Mouse (Mus musculus) midbrain, postnatal 0 days (tissue): ENCODE measurements at regions not wholly inside any gene's neighbourhood (a gene's known extent, or its start where the extent isn't known, plus 50 kb on each side); places are given as distances from the start of the nearest gene placed in this dataset.
A peak's percentile ranks its signal among the peaks of the same experiment; 100 is the strongest.

Source experiments
- ATAC-seq: fragments of 200-750 bp; cut with Nextera tagmentation; 2 replicates; pipeline ENCODE4 v1.8.0; 2017; ENCODE audit warnings: moderate number of reproducible peaks, mild to moderate bottlenecking, moderate TSS enrichment, moderate library complexity; ENCODE audit not compliant: low FRiP score
- DNase-seq: peaks from one replicate; pipeline ENCODE4 v3.0.0-alpha.2; 2015; ENCODE audit warnings: low spot score
- H3K27ac ChIP-seq: fragments of 300-500 bp; sonication (generic); 2 replicates; pipeline ENCODE4 v1.5.1; 2014; ENCODE audit warnings: low read depth, mild to moderate bottlenecking, low read length, mixed read lengths
- H3K27me3 ChIP-seq: fragments of 300-500 bp; sonication (generic); 2 replicates; pipeline ENCODE4 v1.6.1; 2014; ENCODE audit warnings: low read length, control low read depth, mixed read lengths; ENCODE audit not compliant: insufficient read depth
- H3K36me3 ChIP-seq: fragments of 300-500 bp; sonication (generic); 2 replicates; pipeline ENCODE4 v1.6.1; 2014; ENCODE audit warnings: low read length, control low read depth, mixed read lengths; ENCODE audit not compliant: insufficient read depth
- H3K4me1 ChIP-seq: fragments of 300-500 bp; sonication (generic); 2 replicates; pipeline ENCODE4 v1.6.1; 2014; ENCODE audit warnings: mild to moderate bottlenecking, control low read depth, antibody characterized with exemption, low read length, mixed read lengths; ENCODE audit not compliant: insufficient read depth
- H3K4me2 ChIP-seq: fragments of 300-500 bp; sonication (generic); 2 replicates; pipeline ENCODE4 v1.6.1; 2014; ENCODE audit warnings: low read depth, mild to moderate bottlenecking, low read length, mixed read lengths; ENCODE audit not compliant: poor library complexity, severe bottlenecking
- H3K4me3 ChIP-seq: fragments of 300-500 bp; sonication (generic); 2 replicates; pipeline ENCODE4 v1.5.1; 2014; ENCODE audit warnings: low read depth, mild to moderate bottlenecking, low read length, moderate library complexity
- H3K9ac ChIP-seq: fragments of 300-500 bp; sonication (generic); replicated peaks from 2 replicates; pipeline ENCODE4 v1.6.1; 2014; ENCODE audit warnings: mild to moderate bottlenecking, low read length, moderate library complexity, mixed read lengths; ENCODE audit not compliant: poor library complexity, severe bottlenecking
- H3K9me3 ChIP-seq: fragments of 300-500 bp; sonication (generic); 2 replicates; pipeline ENCODE4 v1.6.1; 2016; ENCODE audit warnings: low read length, control low read depth
- CTCF ChIP-seq: IDR thresholded peaks from 2 replicates; pipeline ENCODE4 v1.5.1; 2016; ENCODE audit warnings: antibody characterized with exemption, mild to moderate bottlenecking
- WGBS: fragments of 180-500 bp; shearing (Covaris S2); extraction: QIAGEN DNeasy Blood & Tissue Kit; methylation state at CpG from one replicate; pipeline ENCODE4 v1.1.7; 2014; 5-methylcytosine and 5-hydroxymethylcytosine counted together

- Histone ChIP-seq H3K27me3 (no peaks in the 10 kb centered on the region), H3K27ac (no peak overlapping the region), H3K4me2 (no peak overlapping the region), H3K36me3 (no peaks in the 10 kb centered on the region), H3K4me1 (no peaks in the 10 kb centered on the region), H3K9ac (no peak overlapping the region), H3K4me3 (no peak overlapping the region), H3K9me3 (no peaks in the 10 kb centered on the region)
- ATAC-seq (no peak), DNase-seq (no peak)
- WGBS: 74% methylated on average over 1 of the region's 1 CpGs
- no peak for TF ChIP-seq CTCF
Observed at GRCm38 (mm10) chr4:9763321-9763720, 1111.0 kb upstream of the 2610301B20Rik start.

DNA sequence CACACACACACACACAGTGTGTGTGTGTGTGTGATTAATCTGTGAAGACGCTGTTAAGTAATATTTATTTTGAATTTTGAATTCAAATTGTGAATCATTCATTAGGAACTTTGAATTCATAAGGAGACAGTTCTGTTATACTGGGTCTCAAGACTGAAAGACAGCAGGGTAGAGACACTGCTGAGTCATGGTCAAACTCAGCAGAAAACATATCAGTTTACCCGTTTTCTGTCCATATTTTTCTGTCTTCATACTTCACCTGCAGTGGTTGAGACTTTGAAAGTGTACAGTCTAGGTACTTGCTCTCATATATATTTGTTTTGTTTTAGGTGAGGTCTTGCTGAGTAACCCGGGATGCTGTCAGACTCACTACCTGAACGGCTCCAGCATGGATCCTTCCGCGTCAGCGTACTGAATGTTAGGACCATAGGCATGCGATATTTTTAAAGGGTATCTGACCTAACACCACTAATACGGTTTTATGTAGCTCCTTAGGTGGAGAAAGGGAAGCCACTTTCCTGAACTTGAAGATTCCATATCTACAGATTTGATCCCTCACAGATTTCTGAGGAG lies 1104.6 kb upstream of the 2610301B20Rik start:
- no peak for ATAC-seq
- Histone ChIP-seq H3K27me3 (no peaks in the 10 kb centered on the region), H3K9ac (0 out of 2 replicates have a peak overlapping the region, but pooled peaks have one; percentile 56), H3K4me3 (peak overlapping the region; percentile 64), H3K4me2 (peak overlapping the region; percentile 96), H3K27ac (no peak overlapping the region), H3K4me1 (no peaks in the 10 kb centered on the region; the same call in 1 of the 2 replicates), H3K9me3 (no peaks in the 10 kb centered on the region), H3K36me3 (no peaks in the 10 kb centered on the region)
- TF ChIP-seq CTCF: no peak
- 51% methylated on average over 9 of the region's 9 CpGs for WGBS
- peak; percentile 18 for DNase-seq

DNA sequence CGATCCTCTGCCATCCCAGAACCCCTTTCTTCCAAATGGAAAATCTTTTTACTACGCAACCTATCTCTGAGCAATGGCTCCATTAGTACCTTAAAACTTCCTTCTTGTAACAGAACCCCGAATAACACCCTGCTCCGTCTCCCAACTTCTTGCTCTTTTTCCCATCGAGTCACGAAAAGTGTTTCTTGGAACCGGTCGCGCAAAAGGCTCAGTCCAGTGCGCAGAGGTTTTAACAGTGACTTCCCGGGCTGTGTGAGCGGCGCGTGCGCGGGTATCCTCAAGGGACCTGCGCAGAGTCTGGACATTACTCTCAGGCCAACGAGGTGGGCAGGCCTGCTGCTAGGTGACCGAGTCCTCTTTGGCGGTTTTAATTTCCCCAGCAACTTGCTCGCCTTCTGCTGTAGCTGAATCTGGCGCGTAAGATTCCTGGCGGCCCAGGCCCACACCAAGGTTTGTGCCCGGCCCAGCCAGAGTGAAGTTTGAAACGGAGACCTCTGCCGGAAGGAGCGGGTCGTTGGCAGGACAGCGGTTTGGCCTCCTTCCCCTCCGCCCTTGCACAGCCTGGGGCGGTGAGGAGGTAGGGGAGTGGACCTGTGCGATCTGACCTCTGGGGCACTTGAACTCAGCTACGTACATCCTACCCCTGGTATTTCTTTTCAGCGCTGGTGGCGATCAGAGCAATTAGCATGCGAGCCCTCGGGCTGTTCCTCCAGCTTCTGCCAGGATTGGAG lies 1103.8 kb upstream of the 2610301B20Rik start:
- DNase-seq (peak; percentile 71), ATAC-seq (peak; percentile 80)
- Histone ChIP-seq H3K36me3 (no peaks in the 10 kb centered on the region), H3K9ac (peak overlapping the region; percentile 56), H3K9me3 (no peaks in the 10 kb centered on the region), H3K27me3 (no peaks in the 10 kb centered on the region), H3K4me1 (no peaks in the 10 kb centered on the region; the same call in 1 of the 2 replicates), H3K27ac (peak overlapping the region; percentile 67), H3K4me2 (peak overlapping the region; percentile 96), H3K4me3 (peak overlapping the region; percentile 64)
- under 1% methylated on average over 38 of the region's 38 CpGs for WGBS
- peak; percentile 50 for TF ChIP-seq CTCF

GRCm38 (mm10) chr4:9771103-9771474 lies 1103.2 kb upstream of the 2610301B20Rik start:
- DNase-seq (peak; percentile 75), ATAC-seq (peak; percentile 55)
- TF ChIP-seq CTCF: peak; percentile 75
- Histone ChIP-seq H3K9me3 (no peaks in the 10 kb centered on the region), H3K4me1 (no peaks in the 10 kb centered on the region; the same call in 1 of the 2 replicates), H3K36me3 (no peaks in the 10 kb centered on the region), H3K27ac (peak overlapping the region; percentile 67), H3K4me3 (peak overlapping the region; percentile 64), H3K27me3 (no peaks in the 10 kb centered on the region), H3K4me2 (peak overlapping the region; percentile 96), H3K9ac (peak overlapping the region; percentile 56)
- 1% methylated on average over 5 of the region's 5 CpGs for WGBS

GRCm38 (mm10) chr4:9778391-9778790 lies 1095.9 kb upstream of the 2610301B20Rik start:
- H3K27ac ChIP-seq: no peak overlapping the region
- H3K4me2 ChIP-seq: no peak overlapping the region
- H3K36me3 ChIP-seq: no peaks in the 10 kb centered on the region
- no peaks in the 10 kb centered on the region for H3K9me3 ChIP-seq
- H3K4me3 ChIP-seq: no peak overlapping the region
- DNase-seq: no peak
- H3K4me1 ChIP-seq: no peaks in the 10 kb centered on the region
- H3K27me3 ChIP-seq: no peaks in the 10 kb centered on the region
- 97% methylated on average over 8 of the region's 8 CpGs for WGBS
- TF ChIP-seq CTCF: no peak
- no peak overlapping the region for H3K9ac ChIP-seq
- no peak for ATAC-seq

DNA sequence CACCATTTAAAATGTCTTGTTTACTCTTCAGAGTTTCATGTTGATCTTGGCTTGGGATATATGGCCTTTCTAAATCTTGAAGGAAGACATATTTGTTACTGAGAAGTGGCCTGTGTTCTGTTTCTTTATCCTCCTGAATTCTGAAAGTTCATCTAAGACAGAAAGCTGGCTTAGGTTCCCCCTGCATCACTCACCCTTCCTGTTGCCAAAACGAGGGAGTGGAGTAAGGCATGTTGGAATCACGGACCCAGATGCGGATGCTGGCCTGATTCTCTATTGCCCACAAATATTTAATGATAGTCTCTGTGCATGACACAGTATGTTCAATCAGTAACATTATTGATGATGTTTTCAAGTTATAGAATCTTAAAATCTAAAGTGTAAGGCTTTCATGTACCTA lies 1094.7 kb upstream of the 2610301B20Rik start:
- Histone ChIP-seq H3K9ac (no peak overlapping the region), H3K4me2 (no peak overlapping the region), H3K36me3 (no peaks in the 10 kb centered on the region), H3K27ac (no peak overlapping the region), H3K27me3 (no peaks in the 10 kb centered on the region), H3K4me3 (no peak overlapping the region), H3K4me1 (no peaks in the 10 kb centered on the region), H3K9me3 (no peaks in the 10 kb centered on the region)
- ATAC-seq (no peak), DNase-seq (no peak)
- TF ChIP-seq CTCF: no peak
- WGBS: 81% methylated on average over 3 of the region's 3 CpGs
